Mouse (Mus musculus) liver, embryonic 11.5 days (tissue): ENCODE measurements around the gene Grin2a. TPM values are rescaled to one million over a fixed set of nuclear protein-coding genes. Genes with fewer than 3 reads are reported as not detected.

Source experiments
- ATAC-seq: fragments of 200-750 bp; cut with Nextera tagmentation; replicated peaks from 2 replicates; pipeline ENCODE4 v1.8.0; 2017; ENCODE audit warnings: moderate number of reproducible peaks, mild to moderate bottlenecking, moderate TSS enrichment, moderate library complexity; ENCODE audit not compliant: low FRiP score
- DNase-seq: peaks from one replicate; pipeline ENCODE4 v3.0.0-alpha.2; 2017; ENCODE audit warnings: low spot score
- H3K27ac ChIP-seq: fragments of 300-500 bp; sonication (generic); 2 replicates; pipeline ENCODE4 v1.5.1; 2014; ENCODE audit warnings: mild to moderate bottlenecking, low read depth, low read length, control low read depth
- H3K27me3 ChIP-seq: fragments of 300-500 bp; sonication (generic); replicated peaks from 2 replicates; pipeline ENCODE4 v1.6.1; 2014; ENCODE audit warnings: low read length, mixed read lengths; ENCODE audit not compliant: control insufficient read depth, insufficient read depth
- H3K36me3 ChIP-seq: fragments of 300-500 bp; sonication (generic); 2 replicates; pipeline ENCODE4 v1.6.1; 2014; ENCODE audit warnings: mild to moderate bottlenecking, low read length, moderate library complexity, mixed read lengths; ENCODE audit not compliant: control insufficient read depth, insufficient read depth
- H3K4me1 ChIP-seq: fragments of 300-500 bp; sonication (generic); replicated peaks from 2 replicates; pipeline ENCODE4 v1.6.1; 2014; ENCODE audit warnings: low read length, mixed read lengths; ENCODE audit not compliant: control insufficient read depth, insufficient read depth
- H3K4me2 ChIP-seq: fragments of 300-500 bp; sonication (generic); 2 replicates; pipeline ENCODE4 v1.6.1; 2014; ENCODE audit warnings: mild to moderate bottlenecking, control low read depth, moderate library complexity
- H3K4me3 ChIP-seq: fragments of 300-500 bp; sonication (generic); 2 replicates; pipeline ENCODE4 v1.5.1; 2014; ENCODE audit warnings: low read depth, low read length, control low read depth
- H3K9ac ChIP-seq: fragments of 300-500 bp; sonication (generic); 2 replicates; pipeline ENCODE4 v1.6.1; 2014; ENCODE audit warnings: low read depth, low read length, control low read depth
- H3K9me3 ChIP-seq: fragments of 300-500 bp; sonication (generic); 2 replicates; pipeline ENCODE4 v1.6.1; 2016; ENCODE audit warnings: low read length, inconsistent platforms, mixed read lengths; ENCODE audit not compliant: control insufficient read depth
- WGBS: fragments of 180-500 bp; shearing (Covaris S2); extraction: QIAGEN DNeasy Blood & Tissue Kit; methylation state at CpG from one replicate; pipeline ENCODE4 v1.1.7; 2014; 5-methylcytosine and 5-hydroxymethylcytosine counted together
- polyA plus RNA-seq: library from polyadenylated mRNA; unstranded; fragments of >200 nt; fragmentation: Nextera tagmentation; extraction: Ambion mirVana; gene quantifications from 2 replicates; pipeline ENCODE4 v1.2.1, GENCODE M21; 2014

Grin2a gene
- polyA plus RNA-seq, 1 experiment from 2014 or later, result 0.70 TPM

DNA sequence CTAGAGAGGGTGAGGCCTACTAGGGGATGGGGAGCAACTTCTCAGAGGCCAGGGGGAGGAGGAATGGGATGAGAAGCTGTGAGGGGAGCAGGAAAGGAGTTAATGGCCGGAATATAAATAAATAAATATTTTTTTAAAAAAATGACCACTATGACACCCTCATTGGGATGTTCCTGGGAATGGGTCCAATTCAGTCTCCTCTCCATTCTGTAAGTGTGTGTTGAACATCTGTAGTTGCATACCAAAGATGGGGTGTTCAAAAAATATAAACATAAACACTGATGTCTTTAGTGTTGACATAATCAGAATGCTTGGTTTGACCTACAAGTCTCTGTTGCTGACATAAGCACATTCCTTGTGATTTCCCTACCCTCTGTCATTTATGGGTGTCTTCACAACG is 298.2 kb downstream of the Grin2a start:
- H3K9me3 ChIP-seq, result no peaks in the 10 kb centered on the region
- no peak overlapping the region for H3K9ac ChIP-seq
- H3K4me3 ChIP-seq, result no peak overlapping the region
- H3K36me3 ChIP-seq, result no peaks in the 10 kb centered on the region
- ATAC-seq (no peak), DNase-seq (no peak)
- H3K27ac ChIP-seq, result no peak overlapping the region
- no peaks in the 10 kb centered on the region for H3K4me1 ChIP-seq
- H3K4me2 ChIP-seq, result no peak overlapping the region
- WGBS, result 65% methylated on average over 2 of the region's 2 CpGs
- no peaks in the 10 kb centered on the region for H3K27me3 ChIP-seq

DNA sequence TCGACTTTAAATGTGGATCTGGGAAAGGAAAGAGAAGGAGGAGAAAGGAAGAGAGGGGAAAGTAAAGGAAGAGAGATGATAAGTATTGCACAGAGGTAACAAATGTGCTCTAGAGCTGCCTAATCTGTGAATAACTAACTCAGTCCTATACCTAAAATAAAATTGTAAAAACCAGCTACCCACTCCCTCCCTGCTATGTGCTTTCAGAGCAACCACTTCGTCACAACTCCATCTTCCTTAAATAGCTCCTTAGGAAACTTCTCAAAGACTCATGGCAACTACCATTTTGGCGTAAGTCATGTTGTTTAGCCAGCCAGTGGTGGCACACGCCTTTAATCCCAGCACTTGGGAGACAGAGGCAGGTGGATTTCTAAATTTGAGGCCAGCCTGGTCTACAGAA is 301.3 kb downstream of the Grin2a start:
- Histone ChIP-seq H3K4me1 (no peaks in the 10 kb centered on the region), H3K4me3 (no peak overlapping the region), H3K27ac (no peak overlapping the region), H3K9ac (no peak overlapping the region), H3K27me3 (no peaks in the 10 kb centered on the region), H3K9me3 (no peaks in the 10 kb centered on the region), H3K36me3 (no peaks in the 10 kb centered on the region), H3K4me2 (no peak overlapping the region)
- no peak for ATAC-seq
- 64% methylated on average over 4 of the region's 4 CpGs for WGBS
- DNase-seq, result no peak

DNA sequence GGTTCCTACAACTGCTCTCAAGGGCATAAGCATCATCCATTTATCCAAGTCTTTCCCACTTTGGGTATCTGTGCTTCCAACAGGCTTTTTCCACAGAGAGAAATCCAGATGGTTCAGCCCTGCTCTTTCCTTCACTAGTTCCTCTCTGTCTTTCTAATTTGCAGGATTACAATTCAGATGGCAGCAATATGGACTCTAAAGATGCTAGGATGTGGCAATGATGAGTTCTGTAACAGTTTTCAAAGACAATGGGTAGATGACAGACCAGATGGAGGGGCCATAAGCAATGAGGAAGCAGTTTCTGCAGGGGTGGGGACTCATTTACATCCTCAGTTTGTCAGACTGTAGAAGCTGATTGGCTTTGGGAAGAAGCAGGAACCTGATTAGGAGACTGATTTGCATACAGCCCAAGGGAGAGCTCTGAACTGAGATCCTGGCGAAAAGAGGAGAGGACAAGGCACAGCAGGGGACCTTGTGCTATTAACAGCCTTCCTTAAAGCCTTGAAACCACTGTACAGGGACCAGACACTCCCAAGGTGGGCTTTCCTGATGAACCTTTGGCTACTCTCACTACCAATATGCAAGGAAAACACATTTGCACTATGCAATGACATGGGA is 306.7 kb downstream of the Grin2a start:
- Histone ChIP-seq H3K27me3 (no peaks in the 10 kb centered on the region), H3K4me2 (no peak overlapping the region), H3K4me1 (no peaks in the 10 kb centered on the region), H3K36me3 (no peaks in the 10 kb centered on the region), H3K9me3 (no peaks in the 10 kb centered on the region), H3K9ac (no peak overlapping the region), H3K4me3 (no peak overlapping the region), H3K27ac (no peak overlapping the region)
- no peak for DNase-seq
- no peak for ATAC-seq
- 8% methylated on average over 1 of the region's 1 CpGs for WGBS

DNA sequence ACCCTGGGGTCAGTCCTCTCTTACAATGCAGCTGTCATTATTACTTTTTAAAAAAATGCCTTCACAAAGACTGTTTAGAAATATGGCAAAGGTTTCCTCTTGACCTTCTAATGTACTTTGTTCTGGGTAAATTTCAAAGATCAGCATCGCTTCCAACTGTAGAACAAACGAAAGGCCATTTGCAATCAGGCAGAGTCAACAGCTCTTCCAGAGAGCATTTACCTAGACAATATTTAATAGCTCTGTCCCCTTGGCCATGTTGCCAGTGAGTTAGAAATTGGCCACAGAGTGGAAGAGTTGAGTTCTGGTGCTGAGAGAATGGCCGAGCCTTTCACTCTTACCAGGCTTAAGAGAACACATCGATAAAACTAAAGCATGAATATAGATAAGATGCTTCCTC is 314.8 kb downstream of the Grin2a start:
- H3K9me3 ChIP-seq, result no peaks in the 10 kb centered on the region
- WGBS, result 78% methylated on average over 4 of the region's 4 CpGs
- no peak overlapping the region for H3K9ac ChIP-seq
- no peak; the same call in 1 of the 2 replicates for ATAC-seq
- no peaks in the 10 kb centered on the region for H3K27me3 ChIP-seq
- H3K4me3 ChIP-seq, result no peak overlapping the region
- no peaks in the 10 kb centered on the region for H3K36me3 ChIP-seq
- DNase-seq, result no peak
- H3K4me1 ChIP-seq, result no peaks in the 10 kb centered on the region
- H3K27ac ChIP-seq, result no peak overlapping the region
- no peak overlapping the region for H3K4me2 ChIP-seq

DNA sequence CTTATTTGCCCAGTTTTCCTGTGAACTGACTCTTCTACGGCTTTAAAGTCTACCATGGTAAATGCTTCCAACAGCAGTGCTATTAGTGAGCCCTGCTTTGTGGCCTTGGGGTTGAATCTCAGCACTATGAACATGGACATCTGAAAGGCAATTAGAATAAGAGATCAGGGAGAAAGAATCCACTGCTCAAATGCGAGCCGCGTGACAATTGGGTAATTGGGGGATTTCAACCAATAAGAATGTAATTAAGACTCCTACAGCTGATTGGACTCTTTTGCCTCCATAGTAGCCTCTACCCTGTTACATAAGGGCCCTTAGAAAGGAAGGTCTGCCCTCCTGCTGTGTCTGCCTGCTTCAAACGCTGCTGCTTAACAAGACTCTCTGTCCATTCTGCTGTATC is 315.4 kb downstream of the Grin2a start:
- H3K9ac ChIP-seq, result no peak overlapping the region
- ATAC-seq, result no peak
- H3K4me2 ChIP-seq, result no peak overlapping the region
- no peaks in the 10 kb centered on the region for H3K36me3 ChIP-seq
- H3K9me3 ChIP-seq, result no peaks in the 10 kb centered on the region
- H3K4me1 ChIP-seq, result no peaks in the 10 kb centered on the region
- H3K27me3 ChIP-seq, result no peaks in the 10 kb centered on the region
- no peak for DNase-seq
- WGBS, result 81% methylated on average over 5 of the region's 5 CpGs
- H3K27ac ChIP-seq, result no peak overlapping the region
- H3K4me3 ChIP-seq, result no peak overlapping the region

DNA sequence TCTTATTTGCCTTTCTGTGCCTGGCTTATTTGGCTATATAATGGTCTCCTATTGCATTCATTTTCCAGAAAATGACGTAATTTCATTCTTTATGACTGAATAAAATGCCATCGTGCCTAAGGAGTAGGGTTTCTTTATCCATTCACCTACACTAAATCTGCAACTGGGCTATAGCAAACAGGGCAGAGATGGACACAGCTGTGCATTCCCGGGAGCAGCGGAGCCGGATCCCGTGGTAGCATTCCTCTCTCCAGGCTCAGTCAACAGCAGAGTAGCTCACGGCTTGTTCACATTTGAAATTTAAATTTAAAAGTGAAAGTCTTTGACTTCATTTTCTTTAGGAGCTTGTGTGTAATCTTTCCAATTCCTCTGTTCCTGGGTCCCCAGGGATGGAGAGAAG is 316.6 kb downstream of the Grin2a start:
- H3K27me3 ChIP-seq, result no peaks in the 10 kb centered on the region

DNA sequence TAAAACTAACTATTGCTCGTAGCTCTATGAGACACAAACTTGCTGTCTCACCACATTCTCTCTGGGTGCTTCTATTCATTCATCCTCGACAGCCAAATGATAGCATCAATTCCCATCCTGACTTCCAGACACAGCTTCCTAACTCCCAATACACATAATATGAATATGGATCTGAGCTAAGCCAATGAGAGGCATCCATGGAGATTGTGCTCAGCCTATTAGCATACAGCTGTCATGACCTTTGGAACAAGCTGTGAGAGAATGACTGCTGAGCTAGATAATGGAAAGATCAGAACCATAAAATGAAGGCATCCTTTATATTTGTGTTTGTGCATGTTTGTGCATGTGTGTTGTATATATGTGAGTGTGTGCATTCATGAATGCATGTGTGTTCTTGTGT is 323.0 kb downstream of the Grin2a start:
- no peaks in the 10 kb centered on the region for H3K4me1 ChIP-seq
- ATAC-seq (no peak), DNase-seq (no peak)
- no peaks in the 10 kb centered on the region for H3K27me3 ChIP-seq
- H3K27ac ChIP-seq, result no peak overlapping the region
- no peaks in the 10 kb centered on the region for H3K36me3 ChIP-seq
- 67% methylated on average over 2 of the region's 2 CpGs for WGBS
- no peaks in the 10 kb centered on the region for H3K9me3 ChIP-seq
- no peak overlapping the region for H3K4me3 ChIP-seq
- no peak overlapping the region for H3K9ac ChIP-seq
- H3K4me2 ChIP-seq, result no peak overlapping the region

More for the DNA sequence above, 316.6 kb downstream of the Grin2a start:
- H3K4me1 ChIP-seq, result no peaks in the 10 kb centered on the region
- no peak overlapping the region for H3K27ac ChIP-seq
- no peaks in the 10 kb centered on the region for H3K36me3 ChIP-seq
- no peak overlapping the region for H3K4me2 ChIP-seq
- DNase-seq (no peak), ATAC-seq (no peak)
- H3K9ac ChIP-seq, result no peak overlapping the region
- no peak overlapping the region for H3K4me3 ChIP-seq
- 81% methylated on average over 7 of the region's 7 CpGs for WGBS
- no peaks in the 10 kb centered on the region for H3K9me3 ChIP-seq

DNA sequence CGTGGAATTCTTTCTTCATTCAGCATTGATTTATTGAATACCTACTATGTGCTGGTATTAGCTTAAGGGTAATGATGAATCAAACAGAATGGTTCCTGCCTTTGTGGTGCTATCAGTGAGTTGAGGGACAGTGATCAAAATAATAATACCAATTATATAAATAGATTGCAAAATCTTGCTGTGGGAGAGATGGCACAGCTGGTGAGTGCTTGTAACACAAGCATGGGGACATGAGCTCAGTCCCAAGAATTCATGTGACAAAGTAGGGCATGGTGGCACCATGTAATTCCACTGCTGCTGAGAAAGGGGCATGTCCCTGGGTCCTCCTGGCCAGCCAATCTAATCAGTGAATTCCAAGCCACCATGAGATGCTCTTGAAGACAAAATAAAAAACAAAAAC is 324.1 kb downstream of the Grin2a start:
- ATAC-seq, result no peak
- no peak overlapping the region for H3K9ac ChIP-seq
- 74% methylated on average over 1 of the region's 1 CpGs for WGBS
- no peaks in the 10 kb centered on the region for H3K36me3 ChIP-seq
- no peak overlapping the region for H3K4me3 ChIP-seq
- H3K27ac ChIP-seq, result no peak overlapping the region
- no peaks in the 10 kb centered on the region for H3K9me3 ChIP-seq
- DNase-seq, result no peak
- no peak overlapping the region for H3K4me2 ChIP-seq
- no peaks in the 10 kb centered on the region for H3K27me3 ChIP-seq
- H3K4me1 ChIP-seq, result no peaks in the 10 kb centered on the region

DNA sequence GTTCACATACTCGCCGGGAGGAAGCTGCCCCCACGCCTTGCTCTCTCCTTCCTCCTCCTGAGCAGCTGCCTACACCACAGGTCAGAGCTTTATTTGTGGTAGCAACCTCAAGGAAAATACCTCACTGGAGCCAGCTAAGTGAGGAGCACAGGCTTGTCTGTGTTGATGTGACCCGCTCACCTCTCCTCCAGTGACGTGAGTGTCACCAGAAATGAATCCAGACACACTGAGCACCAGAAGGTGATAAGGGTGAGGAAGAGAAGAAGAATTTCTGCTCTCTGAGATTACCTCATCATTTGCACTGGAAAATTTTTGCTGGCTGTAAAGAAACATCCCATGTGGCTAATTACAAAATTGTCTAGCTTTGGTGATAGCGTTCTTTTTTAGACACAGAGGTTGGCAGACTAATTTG is 324.6 kb downstream of the Grin2a start:
- no peak overlapping the region for H3K9ac ChIP-seq
- H3K4me3 ChIP-seq, result no peak overlapping the region
- WGBS, result 62% methylated on average over 6 of the region's 6 CpGs
- DNase-seq, result no peak
- no peaks in the 10 kb centered on the region for H3K9me3 ChIP-seq
- no peaks in the 10 kb centered on the region for H3K4me1 ChIP-seq
- no peaks in the 10 kb centered on the region for H3K27me3 ChIP-seq
- no peak overlapping the region for H3K4me2 ChIP-seq
- no peaks in the 10 kb centered on the region for H3K36me3 ChIP-seq
- ATAC-seq, result no peak
- H3K27ac ChIP-seq, result no peak overlapping the region
